Mouse (Mus musculus): Measurements from ENCODE around the gene Smpdl3b.
"Not testable (repeated sequence)": the region's sequence is repeated elsewhere in the genome, so short reads cannot be mapped to it uniquely, and the experiment has no call there.

Smpdl3b gene

GRCm38 (mm10) chr4:132756974-132757373, at the start of gene Smpdl3b:
Smpdl3b (minus strand) TSS chr4:132757252.
- peak; percentile 35 to 38 for DNase-seq

- no peak for DNase-seq
These were observed 49.7 kb upstream of the Smpdl3b start for GRCm38 (mm10) chr4:132806620-132807191.

- no peak for DNase-seq
These were observed 48.6 kb upstream of the Smpdl3b start for GRCm38 (mm10) chr4:132805599-132806197.

- no peak for DNase-seq
These were observed 48.1 kb upstream of the Smpdl3b start for GRCm38 (mm10) chr4:132805146-132805545.

GRCm38 (mm10) chr4:132804331-132804730, 47.3 kb upstream of the Smpdl3b start:
- DNase-seq: peak; percentile 63 to 66

GRCm38 (mm10) chr4:132803876-132804275, 46.8 kb upstream of the Smpdl3b start:
- no peak for DNase-seq

- no peak for DNase-seq
These were observed 46.2 kb upstream of the Smpdl3b start for GRCm38 (mm10) chr4:132803212-132803611.

GRCm38 (mm10) chr4:132802171-132802637, 45.2 kb upstream of the Smpdl3b start:
- DNase-seq: peak; percentile 64 to 66

- DNase-seq: peak; percentile 51 to 55
These were observed 44.4 kb upstream of the Smpdl3b start for GRCm38 (mm10) chr4:132801176-132802077.

- DNase-seq: no peak
These were observed 42.8 kb upstream of the Smpdl3b start for GRCm38 (mm10) chr4:132799845-132800244.

GRCm38 (mm10) chr4:132798666-132799065, 41.6 kb upstream of the Smpdl3b start:
- not testable (repeated sequence) for DNase-seq

- DNase-seq: peak in 1 of 2 experiments; percentile 37
These were observed 41.0 kb upstream of the Smpdl3b start for GRCm38 (mm10) chr4:132798028-132798427.

- DNase-seq: no peak
These were observed 40.4 kb upstream of the Smpdl3b start for GRCm38 (mm10) chr4:132797461-132797860.

- peak; percentile 96 for DNase-seq
These were observed 39.3 kb upstream of the Smpdl3b start, which contains the start of gene Themis2 for GRCm38 (mm10) chr4:132796196-132796886. Themis2 (minus strand) TSS chr4:132796387.

- DNase-seq: no peak
These were observed 38.1 kb upstream of the Smpdl3b start for GRCm38 (mm10) chr4:132795171-132795570.

GRCm38 (mm10) chr4:132794760-132795159, 37.7 kb upstream of the Smpdl3b start:
- peak; percentile 67 to 71 for DNase-seq

GRCm38 (mm10) chr4:132794028-132794427, 37.0 kb upstream of the Smpdl3b start:
- DNase-seq: peak; percentile 58 to 66

- not testable (repeated sequence) for DNase-seq
These were observed 36.4 kb upstream of the Smpdl3b start for GRCm38 (mm10) chr4:132793322-132794004.

- DNase-seq: no peak
These were observed 32.7 kb upstream of the Smpdl3b start for GRCm38 (mm10) chr4:132789731-132790130.

- DNase-seq: no peak
These were observed 28.2 kb upstream of the Smpdl3b start for GRCm38 (mm10) chr4:132785228-132785627.

- no peak for DNase-seq
These were observed 26.7 kb upstream of the Smpdl3b start for GRCm38 (mm10) chr4:132783732-132784131.

- peak; percentile 64 to 69 for DNase-seq
These were observed 23.2 kb upstream of the Smpdl3b start for GRCm38 (mm10) chr4:132780288-132780687.

Data from B cell, adult 2 months (primary cell).